Mouse (Mus musculus): ENCODE data around the gene Frat1.

Frat1 gene

DNA sequence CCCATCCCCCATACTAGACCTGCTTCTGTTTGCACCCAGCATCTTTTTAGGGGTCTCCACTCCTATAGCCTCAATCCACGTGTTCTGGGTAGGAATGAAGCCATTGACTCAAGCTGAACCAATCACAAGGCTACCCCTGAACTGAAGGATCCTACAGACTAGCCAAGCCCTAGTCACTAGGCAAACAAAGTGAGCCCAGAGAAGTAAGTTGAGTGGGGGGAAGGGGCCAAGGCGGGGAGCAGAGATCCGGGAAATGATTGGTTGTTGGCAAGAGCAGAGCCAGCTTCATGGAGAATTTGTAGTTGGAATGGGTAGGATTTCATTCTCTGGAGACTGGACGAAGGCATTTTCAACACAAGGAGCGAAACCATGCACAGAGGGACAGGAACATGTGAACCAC, 12.9 kb upstream of the Frat1 start:
- DNase-seq = no peak

DNA sequence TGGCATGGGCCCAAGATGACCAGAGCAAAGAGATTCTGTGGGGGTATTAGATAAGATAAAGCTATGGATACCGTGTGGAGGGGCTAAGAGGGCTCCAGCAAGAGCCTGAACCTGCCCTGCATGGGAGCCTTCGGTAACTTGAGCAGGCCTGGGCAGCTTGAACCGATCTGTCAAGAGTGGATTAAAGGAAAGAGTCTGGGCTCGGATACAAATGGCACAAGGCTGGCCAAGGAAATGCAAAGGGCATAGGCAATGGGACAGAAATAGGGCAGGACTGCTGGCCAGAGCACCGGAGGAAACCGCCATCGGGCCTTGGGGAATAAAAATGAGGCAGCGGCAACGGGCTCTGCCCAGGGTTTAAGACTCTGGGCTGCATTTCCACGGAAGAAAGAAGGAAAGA, 12.4 kb upstream of the Frat1 start:
- no peak for DNase-seq

DNA sequence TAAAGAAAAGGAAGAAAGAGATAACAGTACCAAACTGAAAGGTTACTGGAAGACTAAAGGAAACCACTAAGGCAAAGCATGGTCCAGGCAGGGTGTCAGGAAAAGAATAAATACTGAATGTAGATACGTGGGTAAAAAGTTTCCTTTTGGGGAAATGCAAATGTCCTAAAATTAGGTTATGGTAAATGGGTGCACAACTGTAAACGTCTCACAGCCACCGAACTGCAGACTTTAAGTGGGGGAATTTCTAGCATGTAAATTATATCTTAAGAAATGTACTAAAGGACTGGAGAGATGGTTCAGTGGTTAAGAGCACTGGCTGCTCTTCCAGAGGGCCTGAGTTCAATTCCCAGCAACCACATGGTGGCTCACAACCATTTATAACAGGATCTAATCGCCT, 11.0 kb upstream of the Frat1 start:
- no peak for DNase-seq

DNA sequence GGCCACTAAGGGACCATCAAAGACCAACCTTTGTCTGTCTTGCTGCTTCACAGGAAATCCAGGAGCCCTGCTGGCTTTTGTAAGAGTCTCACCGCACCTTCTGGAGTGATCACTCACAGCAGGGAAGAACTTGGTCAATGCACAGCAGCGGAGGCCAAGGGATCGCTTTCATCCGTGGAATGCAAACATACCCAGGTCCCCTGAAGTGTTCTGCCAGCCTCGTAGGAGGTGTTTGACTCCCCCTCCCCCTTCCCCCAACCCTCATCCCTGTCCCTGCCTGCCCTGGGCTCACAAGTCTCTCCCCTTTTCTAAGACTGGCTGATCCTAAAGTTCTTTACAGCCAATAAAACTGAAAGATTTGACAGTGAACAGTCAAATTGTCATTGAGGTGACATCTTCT, 8.3 kb upstream of the Frat1 start:
- DNase-seq = no peak

DNA sequence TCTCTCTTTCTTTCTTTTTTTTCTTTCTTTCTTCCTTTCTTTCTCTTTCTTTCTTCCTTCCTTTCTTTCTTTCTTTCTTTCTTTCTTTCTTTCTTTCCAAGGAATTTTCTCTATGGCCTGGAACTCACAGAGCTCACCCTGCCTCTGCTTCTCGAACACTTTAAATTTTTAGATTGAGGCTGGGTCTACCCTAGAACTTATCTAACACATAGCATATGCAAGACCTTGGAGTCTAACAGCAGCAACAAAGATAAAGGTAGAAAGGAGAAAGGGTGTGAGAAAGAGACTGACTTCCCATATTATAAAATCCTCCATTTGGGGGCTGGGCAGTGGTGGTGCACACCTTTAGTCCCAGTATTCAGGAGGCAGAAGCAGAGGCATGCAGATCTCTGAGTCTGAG, 7.2 kb upstream of the Frat1 start:
- no peak for DNase-seq

DNA sequence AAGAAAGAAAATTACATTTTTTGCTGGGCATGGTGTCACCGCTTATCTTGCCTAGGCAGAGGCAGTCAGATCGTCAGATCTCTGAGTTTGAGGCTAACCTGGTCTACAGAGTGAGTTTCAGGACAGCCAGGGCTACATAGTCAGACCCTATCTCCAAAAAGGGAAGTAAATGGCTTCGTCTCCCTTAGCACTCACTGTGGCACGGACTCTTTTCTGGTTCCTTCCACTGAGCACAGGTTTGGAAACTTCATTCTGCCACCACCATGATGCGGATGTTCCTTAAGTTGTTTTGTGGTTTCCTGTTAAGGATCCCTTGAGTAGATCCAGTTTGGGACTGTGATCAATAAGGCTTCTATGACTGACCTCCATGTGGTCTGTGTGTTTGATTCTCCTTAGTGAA, 4.8 kb upstream of the Frat1 start:
- DNase-seq = no peak

DNA sequence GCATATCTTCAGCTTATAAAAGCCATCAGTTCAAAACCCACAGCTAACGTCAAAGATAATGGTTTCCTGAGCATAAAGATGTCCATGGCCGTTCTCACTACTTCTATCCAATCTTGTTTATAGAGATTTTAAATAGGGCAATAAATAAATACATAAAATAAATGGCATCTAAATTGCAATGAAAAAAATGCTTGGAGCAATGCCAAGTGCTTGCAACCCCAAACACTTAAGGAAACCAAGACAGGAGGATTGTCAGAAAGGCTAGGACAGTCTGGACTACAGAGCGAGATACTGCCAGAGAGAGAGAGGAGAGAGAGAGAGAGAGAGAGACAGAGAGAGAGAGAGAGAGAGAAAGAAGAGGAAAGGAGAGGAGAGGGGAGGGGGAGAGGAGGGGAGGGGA, 3.2 kb upstream of the Frat1 start:
- DNase-seq = no peak

DNA sequence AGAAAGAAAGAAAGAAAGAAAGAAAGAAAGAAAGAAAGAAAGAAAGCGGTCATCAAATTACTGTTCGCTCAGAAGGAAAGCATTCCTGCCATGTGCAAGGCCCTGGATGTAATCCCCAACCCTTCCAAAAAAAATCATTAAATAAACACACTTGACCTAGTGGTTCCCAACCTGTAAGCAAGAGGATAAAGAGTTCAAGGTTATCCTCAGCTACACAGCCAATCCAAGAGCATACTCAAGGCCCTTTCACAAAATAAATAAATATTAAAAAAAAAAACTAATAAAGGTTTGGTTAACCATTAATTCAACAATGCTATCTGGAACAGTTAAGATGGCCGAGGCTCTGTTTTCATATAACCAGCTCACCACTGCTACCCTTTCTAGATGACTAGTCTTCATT, 829 bp upstream of the Frat1 start:
- no peak for DNase-seq

DNA sequence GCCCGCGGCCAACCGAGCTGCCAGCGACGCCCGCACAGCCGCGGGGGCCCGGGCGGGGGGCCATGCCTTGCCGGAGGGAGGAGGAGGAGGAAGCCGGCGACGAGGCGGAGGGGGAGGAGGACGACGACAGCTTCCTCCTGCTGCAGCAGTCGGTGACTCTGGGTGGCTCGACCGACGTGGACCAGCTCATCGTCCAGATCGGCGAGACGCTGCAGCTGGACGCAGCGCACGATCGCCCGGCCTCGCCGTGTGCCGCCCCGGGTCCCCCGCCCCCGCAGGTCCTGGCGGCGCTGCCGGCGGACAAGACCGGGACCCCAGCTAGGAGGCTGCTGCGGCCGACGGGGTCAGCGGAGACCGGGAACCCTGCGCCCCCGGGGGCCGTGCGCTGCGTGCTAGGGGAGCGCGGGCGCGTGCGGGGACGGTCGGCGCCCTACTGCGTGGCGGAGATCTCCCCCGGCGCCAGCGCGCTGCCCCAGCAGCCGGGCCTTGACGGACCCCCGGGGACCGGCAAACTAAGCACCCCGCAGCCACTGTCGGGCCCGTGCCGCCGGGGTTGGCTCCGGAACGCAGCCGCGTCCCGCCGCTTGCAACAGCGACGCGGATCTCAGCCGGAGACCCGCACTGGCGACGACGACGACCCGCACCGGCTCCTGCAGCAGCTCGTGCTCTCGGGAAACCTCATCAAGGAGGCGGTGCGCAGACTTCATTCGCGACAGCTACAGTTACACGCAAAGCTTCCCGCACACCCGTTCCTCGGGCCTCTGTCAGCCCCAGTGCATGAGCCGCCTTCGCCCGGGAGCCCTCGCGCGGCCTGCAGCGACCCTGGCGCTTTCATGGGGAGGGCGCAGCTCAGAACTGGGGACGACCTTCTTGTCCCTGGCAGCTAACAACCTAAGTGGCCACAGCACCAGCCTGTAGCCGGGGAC, 599 bp downstream of the Frat1 start:
- DNase-seq = peak; percentile 89

DNA sequence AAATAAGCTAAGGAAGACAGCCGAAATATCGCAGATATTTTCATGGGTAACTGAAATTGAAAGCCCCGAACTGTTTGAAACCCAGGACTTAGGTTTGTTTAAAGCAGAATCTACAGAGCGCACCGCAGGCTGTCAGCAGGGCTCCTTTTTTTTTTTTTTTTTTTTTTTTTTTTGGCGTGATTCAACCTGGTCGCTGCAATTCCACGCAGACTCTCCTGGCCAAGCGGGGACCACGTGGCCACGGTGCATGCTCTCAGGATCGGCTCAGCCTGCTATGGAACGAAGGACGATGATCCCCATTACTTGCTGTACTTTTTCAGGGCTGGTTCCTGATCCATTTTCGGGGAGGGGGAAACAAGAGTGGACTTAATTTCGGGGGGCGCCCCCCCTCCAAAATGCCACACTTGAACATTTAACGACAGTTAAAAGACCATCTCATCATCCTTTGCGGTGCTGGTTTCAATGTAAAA, 1.4 kb downstream of the Frat1 start:
- peak in 1 of 2 experiments; percentile 13 for DNase-seq

DNA sequence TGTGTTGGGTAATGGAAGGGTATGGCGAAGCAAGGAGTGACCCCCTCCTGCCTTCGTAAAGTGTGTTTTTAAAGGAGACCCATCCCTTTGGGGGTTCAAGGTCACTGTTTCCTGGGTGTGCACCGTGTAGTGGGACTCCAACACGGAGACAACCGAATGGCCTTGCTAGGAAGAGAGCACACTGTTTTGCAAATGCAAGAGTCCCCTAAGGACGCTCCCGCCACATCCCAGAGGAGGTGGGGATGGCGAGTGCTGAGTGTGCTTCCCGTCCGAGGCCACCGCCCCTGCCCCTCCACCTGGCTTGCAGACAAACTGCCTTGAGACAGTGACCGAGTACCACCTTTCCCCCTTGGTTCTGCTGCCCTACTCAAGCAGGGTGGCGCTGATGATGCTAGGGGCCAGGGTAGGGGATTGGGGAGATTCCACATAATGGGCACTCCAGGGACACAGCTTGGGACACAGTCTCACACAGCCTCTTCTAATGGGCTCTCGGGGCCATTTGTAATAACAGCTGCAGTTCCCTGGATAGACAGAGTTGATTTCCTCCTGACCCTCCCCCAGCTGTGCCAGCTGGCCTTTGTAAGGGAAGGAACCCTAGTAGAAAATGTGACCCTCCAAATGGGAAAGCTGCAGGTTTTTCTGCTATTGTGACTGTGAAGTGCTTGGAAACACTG, 2.1 kb downstream of the Frat1 start:
- DNase-seq = peak in 1 of 2 experiments; percentile 18

DNA sequence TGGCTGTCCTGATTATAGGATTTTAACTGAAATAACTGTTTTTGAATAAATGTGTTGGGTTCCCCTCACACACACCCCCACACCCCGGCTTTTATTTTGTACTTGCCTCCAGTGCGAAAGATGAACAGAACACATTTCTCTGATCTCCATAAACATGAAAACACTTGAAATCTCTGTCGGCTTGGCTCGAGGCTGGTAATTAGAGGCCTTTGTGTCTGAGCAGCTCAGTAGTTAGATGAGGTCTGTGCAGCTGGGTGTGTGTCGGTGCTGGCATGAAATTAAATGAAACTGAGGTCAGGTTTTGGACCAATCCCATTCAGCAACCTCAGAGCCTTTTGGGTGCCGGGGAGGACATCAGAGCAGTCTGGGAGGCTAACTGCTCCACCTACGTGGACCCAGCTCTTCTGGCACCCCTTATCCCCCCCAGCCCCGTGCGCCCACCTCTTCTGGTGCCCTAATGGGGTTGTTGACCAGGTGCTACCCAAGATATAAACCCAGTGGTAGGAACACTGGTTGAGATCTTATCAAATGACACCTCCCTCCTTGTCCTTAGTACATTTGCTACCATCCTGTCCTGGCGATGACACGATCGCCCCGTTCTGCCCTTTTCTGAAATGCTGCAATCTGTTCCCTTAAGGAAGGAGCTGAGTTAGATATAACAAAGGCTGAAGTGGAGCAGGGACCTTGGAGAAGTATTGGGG, 2.9 kb downstream of the Frat1 start:
- no peak for DNase-seq

DNA sequence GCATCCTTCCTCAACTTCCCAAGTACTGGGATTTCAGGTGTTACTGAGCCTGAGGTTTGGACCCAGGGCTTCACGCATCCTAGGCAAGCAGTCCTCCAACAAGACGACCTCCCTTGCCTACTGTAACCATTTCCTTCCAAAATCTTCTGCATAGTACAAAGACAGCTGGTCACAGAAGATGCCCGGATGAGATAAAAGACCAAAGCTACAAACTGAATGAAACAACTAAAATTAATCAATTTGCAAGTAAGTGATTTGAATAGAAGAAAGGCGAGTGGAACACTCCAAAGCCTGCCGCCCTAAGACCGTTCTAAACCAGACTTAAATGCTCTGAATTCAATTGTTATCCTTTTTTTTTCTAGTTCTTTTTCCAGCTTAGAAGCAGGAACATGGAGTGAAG, 5.6 kb downstream of the Frat1 start:
- no peak for DNase-seq

DNA sequence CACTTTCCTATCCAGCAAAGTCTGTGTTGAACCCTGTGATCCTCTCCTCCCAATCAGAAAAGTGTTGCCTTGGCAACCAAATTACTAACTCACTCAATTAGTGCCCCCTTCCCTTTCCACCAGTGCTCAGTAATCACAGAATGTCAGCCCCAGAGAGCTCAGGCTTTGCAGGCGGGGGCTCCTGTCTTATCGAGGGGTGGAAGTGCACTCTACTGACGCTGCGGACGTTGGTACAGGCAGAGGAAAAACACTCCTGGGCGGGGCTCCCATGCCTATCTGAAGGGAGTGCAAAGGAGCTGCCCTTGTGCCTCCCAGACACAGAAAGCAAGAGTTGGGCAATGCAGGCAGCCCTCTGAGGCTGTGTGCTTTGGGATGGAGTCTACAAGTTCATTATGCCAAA, 6.0 kb downstream of the Frat1 start:
- peak in 1 of 2 experiments; percentile 18 for DNase-seq

DNA sequence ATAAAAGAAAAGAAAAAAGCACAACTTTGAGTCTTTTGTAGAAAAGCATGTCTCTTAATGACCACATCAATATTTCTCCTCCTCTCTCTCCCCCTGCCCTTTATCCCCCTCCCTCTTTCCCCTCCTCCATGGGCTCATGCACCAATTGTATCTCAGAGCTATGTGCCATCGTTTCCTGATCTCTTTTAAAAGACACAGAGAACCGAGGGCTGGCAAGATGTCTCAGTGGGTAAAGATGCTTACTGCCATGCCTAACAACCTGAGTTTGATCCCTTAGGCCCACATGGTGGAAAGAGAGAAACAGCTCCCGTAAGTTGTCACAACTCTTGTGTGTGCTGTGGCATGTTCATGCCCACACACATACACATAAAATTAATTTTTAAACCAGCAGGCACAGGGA, 6.9 kb downstream of the Frat1 start:
- no peak for DNase-seq

DNA sequence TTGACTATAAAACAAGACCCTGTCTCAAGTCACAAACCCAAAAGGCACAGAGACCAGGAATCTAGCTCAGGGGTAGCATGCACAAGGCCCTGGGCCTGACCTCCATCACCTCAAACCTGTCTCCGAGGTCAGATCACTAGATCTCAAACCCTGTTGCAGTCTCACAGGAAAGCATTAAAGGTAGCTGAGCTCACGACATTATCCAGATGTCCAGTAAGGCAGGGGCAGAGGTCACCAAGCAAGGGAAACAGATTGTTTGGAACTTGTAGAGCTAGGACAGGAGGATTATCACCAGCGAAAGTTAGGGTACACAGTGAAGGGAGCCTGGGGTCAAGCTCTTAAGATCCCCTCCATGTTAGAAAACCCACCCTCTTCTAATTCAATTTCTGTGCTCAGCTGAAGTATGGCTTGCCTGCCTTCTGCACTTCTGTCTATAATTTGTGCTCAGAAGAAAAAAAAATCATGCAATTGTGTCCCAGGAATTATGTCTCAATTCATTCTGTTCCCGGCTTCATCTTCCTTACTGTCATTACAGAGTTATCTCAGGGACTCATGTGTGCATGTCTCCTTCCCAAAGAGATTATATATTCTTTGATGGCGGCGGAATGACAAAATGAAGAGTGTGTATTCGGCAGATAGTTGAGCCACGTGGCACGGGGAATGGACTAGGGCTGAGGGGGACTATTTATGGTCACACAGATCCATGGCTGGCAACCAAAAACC, 7.6 kb downstream of the Frat1 start:
- DNase-seq = no peak

DNA sequence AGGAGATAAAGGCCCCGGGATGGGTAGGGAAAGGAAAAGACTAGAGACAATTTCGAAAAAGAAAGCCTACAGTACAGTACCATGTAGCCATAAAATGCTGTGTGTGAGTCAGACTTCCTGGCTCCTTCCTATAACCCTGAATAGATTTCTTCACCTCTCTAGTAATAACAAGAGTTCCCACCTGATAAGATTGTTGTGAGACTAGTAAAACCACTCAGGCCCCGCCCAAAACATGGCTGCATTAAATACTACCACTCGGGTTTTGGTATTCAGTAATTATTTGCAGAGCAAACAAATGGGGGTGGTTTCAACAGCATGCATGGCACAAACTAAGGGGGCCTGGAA, 8.1 kb downstream of the Frat1 start:
- DNase-seq = no peak

DNA sequence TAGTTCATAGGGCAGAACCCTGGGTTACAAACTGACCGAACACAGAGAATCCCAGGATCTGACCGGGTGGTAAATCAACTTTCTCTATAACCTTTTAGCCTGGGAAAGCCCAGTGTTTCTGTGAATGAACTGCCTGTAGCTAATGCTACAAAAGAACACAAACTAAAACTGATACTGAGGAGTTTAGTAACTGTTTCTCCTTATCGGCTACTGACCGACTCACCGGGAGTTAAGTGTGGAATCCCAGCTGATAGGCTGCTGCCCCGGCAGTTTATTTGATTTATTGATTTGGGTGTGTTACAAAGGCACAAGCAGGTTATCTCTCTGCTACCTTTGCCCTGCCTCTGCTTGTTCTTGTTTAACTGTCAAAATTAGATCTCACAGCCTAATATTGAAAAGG, 9.0 kb downstream of the Frat1 start:
- no peak for DNase-seq

DNA sequence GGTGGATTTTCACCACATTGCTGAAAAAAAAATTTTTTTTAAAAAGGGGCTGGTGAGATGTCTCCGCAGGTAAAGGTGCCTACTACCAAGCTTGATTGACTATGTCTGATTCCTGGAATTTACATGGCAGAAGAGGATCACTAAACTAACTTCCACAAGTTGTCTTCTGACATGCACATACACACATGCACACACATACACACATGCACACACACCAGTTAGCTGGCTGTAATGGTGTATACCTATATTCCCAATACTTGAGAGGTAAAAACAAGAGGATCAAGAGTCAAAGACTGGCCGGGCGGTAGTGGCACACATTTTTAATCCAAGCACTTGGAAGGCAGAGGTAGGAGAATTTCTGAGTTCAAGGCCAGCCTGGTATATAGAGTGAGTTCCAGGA, 9.9 kb downstream of the Frat1 start:
- DNase-seq = no peak

DNA sequence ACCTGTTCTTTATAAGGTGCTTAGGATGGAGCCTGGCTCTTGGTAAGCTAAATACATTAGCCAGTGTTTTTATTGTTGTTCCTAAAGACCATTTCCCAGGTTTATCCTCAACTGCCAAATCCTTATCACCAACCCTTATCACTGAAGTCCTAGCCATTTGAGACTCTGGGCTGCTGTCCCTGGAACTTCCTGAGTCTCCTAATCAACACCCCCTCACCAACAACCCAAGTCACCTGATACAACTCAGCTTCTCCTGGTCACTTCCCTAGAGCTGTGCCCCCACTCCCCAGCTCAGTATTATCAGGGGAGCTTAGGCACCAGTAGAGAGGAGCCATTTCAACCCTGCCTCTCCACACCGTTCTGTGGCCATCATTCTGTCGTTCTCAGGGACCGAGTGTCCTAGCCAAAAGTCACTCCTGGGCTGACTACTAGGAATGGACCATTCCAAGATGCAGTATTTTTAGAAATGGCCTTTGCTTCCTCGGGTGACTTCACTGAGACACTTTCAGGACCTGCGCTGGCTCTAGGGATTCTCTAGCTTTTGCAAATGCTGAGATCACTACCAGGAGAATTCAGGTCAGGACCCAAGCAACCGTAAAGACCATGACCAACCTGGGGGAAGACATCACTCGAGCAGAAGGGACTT, 11.5 kb downstream of the Frat1 start:
- no peak for DNase-seq

DNA sequence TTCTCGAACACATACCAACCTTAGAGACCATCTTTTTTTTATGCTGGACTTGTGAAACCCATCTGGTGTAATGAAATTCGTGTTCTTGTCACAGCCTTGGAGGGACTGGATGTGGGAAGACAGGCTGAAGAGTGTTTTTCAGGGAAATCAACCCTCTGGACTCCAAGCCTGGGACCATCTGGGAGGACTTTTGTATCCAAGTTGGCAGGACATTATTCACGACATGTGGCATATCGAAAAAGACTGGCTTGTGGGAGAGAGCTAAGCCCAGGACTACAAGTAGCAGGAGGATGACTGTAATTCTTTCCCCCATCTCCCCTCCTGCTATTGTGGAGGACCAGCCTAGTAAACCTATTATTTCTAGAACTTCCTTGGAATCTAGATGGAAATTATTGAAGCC, 12.4 kb downstream of the Frat1 start:
- no peak for DNase-seq

DNA sequence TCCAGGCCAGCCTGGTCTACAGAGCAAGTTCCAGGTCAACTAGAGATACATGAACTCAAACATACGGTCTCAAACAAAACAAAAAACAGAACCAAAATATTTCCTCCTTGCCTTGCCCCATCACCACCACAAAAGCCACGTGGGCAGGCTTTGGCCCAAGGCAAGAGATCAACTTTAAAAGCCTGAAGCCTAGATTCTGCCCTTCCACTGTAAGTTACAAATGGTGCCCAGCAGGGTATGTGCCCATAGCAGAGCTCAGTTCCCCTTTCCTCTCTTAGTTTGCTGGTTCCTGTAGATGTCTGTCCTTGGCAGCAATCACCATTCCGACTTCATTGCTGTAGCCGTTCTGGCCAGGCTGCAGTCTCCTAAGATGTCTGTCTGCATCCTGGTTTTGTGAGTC, 12.9 kb downstream of the Frat1 start:
- no peak for DNase-seq

DNA sequence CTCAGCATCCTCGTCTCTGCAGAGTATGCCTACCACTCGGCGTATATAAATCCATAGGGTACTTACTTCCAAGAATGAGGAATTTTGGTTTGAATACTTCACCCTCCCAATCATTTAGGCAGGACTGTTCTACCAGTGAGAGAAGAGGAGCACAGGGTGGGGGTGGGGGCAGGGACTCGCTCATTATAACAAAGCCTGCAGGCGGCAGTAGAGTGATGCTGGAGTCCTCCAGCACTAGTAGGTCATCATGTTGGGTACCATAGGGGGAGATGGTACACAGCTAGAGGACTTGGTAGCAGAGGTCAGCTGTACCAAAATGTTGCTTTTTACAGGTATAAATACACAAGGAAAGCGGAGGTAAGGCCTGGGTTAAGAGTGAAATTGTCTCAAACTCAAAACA, 14.6 kb downstream of the Frat1 start:
- DNase-seq = no peak
